Mouse (Mus musculus) G1E (cell line): ENCODE data around the gene Taar5. TPM values are rescaled to one million over a fixed set of nuclear protein-coding genes. Genes with fewer than 3 reads are reported as not detected.

Experiments
- ATAC-seq: 2 replicates; pipeline ENCODE4 v1.8.0; 2016; ENCODE audit warnings: mild to moderate bottlenecking; ENCODE audit not compliant: insufficient number of reproducible peaks, poor library complexity, low FRiP score, severe bottlenecking; ENCODE audit errors: extremely low read depth
- DNase-seq: peaks from one replicate; pipeline ENCODE4 v3.0.0; 2012; ENCODE audit warnings: low spot score
- H3K27me3 ChIP-seq: 2 replicates; pipeline ENCODE4 v1.6.1; 2012; ENCODE audit warnings: mild to moderate bottlenecking, low read length, inconsistent platforms; ENCODE audit not compliant: insufficient read depth
- H3K36me3 ChIP-seq: replicated peaks from 2 replicates; pipeline ENCODE3; 2012; ENCODE audit warnings: mild to moderate bottlenecking, inconsistent platforms
- H3K4me1 ChIP-seq: 2 replicates; pipeline ENCODE4 v1.6.1; 2012; ENCODE audit warnings: low read depth, low read length, inconsistent platforms, mixed read lengths; ENCODE audit not compliant: insufficient read depth
- H3K4me3 ChIP-seq: 2 replicates; pipeline ENCODE4 v1.5.1; 2012; ENCODE audit warnings: low read depth, mild to moderate bottlenecking, inconsistent platforms, low read length, moderate library complexity, mixed read lengths
- H3K9me3 ChIP-seq: replicated peaks from 2 replicates; pipeline ENCODE4 v1.6.1; 2012; ENCODE audit warnings: inconsistent platforms
- CTCF ChIP-seq: IDR thresholded peaks from 2 replicates; pipeline ENCODE4 v1.5.1; 2012; ENCODE audit warnings: low read depth, low read length, inconsistent platforms, mixed read lengths
- GATA1 ChIP-seq: IDR thresholded peaks from 2 replicates; pipeline ENCODE4 v1.6.1; 2012; ENCODE audit warnings: borderline replicate concordance, low read length, inconsistent platforms, mixed read lengths
- GATA2 ChIP-seq: IDR thresholded peaks from 2 replicates; pipeline ENCODE4 v1.6.1; 2012; ENCODE audit warnings: low read depth, low read length, inconsistent platforms, borderline replicate concordance
- POLR2AphosphoS5 ChIP-seq: IDR thresholded peaks from 2 replicates; pipeline ENCODE4 v1.6.1; 2012; ENCODE audit warnings: low read depth, low read length, inconsistent platforms; ENCODE audit not compliant: insufficient replicate concordance
- TAL1 ChIP-seq: conservative IDR thresholded peaks from 2 replicates; pipeline ENCODE4 v1.6.1; 2012; ENCODE audit warnings: low read depth, low read length, inconsistent platforms, mixed read lengths
- polyA plus RNA-seq: library from polyadenylated mRNA; stranded (reverse); fragments of >175 nt; gene quantifications from 2 replicates; pipeline ENCODE4 v1.2.3, GENCODE M21; 2012
- total RNA-seq, 2 experiments: library from RNA; stranded (forward) in 1 of 2; stranded (reverse) in 1 of 2; fragments of 200-1000 nt in 1 of 2; fragments of >200 nt in 1 of 2; fragmentation: Nextera tagmentation in 1 of 2; gene quantifications; 2 replicates each; pipeline ENCODE4 v1.2.3; 2014 to 2017

Taar5 gene
- total RNA-seq (2014; fragmentation: Nextera tagmentation) (not detected in 2 replicates), total RNA-seq (2017) (0.38 TPM in 1 of 2 replicates, not detected in the other), polyA plus RNA-seq (not detected in 2 replicates)

DNA sequence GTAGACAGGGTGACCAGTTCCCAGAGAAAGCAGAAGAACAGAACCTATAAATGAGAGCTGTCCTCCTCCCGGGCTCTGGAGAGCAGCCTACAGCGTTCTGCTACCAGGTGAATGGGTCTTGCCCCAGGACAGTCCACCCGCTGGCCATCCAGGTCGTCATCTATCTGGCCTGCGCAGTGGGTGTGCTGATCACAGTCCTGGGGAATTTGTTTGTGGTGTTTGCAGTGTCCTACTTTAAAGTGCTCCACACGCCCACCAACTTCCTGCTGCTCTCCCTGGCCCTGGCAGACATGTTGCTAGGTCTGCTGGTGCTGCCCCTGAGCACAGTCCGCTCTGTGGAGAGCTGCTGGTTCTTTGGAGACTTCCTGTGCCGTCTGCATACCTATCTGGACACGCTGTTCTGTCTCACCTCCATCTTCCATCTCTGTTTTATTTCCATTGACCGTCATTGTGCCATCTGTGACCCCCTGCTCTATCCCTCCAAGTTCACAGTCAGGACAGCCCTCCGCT, at the start of gene Taar5:
Gene Taar5, plus strand, starts transcription at position 51 of the 510 bp plus-strand sequence.
- Histone ChIP-seq H3K4me1 (no peaks in the 10 kb centered on the region), H3K9me3 (no peaks in the 10 kb centered on the region), H3K36me3 (no peaks in the 10 kb centered on the region), H3K4me3 (no peak within 1 kb of the TSS), H3K27me3 (peaks cover 14% of the 10 kb centered on the region; the same call in 1 of the 2 replicates)
- ATAC-seq (no peak), DNase-seq (no peak)
- TF ChIP-seq TAL1 (no peak), POLR2AphosphoS5 (no peak), CTCF (no peak), GATA1 (no peak), GATA2 (no peak)

DNA sequence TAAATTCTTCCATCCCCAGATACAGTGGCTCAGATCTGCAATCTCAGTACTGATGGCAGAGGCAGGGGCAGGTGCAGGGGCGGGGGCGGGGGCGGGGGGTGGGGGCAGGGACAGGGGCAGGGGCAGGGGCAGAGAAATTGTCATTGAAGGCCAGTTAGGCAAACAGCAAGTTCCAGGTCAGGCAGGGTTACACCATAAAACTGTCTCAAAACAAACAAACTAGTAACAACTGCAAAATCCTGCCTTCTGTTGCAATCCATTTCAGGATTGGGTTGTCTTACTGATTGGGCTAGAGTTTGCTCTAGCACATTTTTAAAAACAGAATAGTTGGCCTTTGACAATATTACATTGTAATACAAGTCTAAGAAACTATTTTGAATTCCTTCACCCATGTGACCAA, 48.0 kb upstream of the Taar5 start:
- no peaks in the 10 kb centered on the region for H3K4me1 ChIP-seq
- DNase-seq = no peak
- no peaks in the 10 kb centered on the region for H3K36me3 ChIP-seq
- no peak for ATAC-seq
- no peaks in the 10 kb centered on the region for H3K27me3 ChIP-seq
- TF ChIP-seq TAL1 = no peak
- no peak for TF ChIP-seq CTCF
- no peak overlapping the region for H3K4me3 ChIP-seq
- H3K9me3 ChIP-seq = no peaks in the 10 kb centered on the region

GRCm38 (mm10) chr10:23923941-23924340, 46.6 kb upstream of the Taar5 start:
- no peaks in the 10 kb centered on the region for H3K36me3 ChIP-seq
- H3K27me3 ChIP-seq = no peaks in the 10 kb centered on the region
- no peak for TF ChIP-seq GATA1
- TF ChIP-seq CTCF = no peak
- no peak for TF ChIP-seq TAL1
- TF ChIP-seq GATA2 = no peak
- TF ChIP-seq POLR2AphosphoS5 = no peak
- H3K4me1 ChIP-seq = no peaks in the 10 kb centered on the region
- DNase-seq = no peak
- no peaks in the 10 kb centered on the region for H3K9me3 ChIP-seq
- no peak overlapping the region for H3K4me3 ChIP-seq
- no peak for ATAC-seq

DNA sequence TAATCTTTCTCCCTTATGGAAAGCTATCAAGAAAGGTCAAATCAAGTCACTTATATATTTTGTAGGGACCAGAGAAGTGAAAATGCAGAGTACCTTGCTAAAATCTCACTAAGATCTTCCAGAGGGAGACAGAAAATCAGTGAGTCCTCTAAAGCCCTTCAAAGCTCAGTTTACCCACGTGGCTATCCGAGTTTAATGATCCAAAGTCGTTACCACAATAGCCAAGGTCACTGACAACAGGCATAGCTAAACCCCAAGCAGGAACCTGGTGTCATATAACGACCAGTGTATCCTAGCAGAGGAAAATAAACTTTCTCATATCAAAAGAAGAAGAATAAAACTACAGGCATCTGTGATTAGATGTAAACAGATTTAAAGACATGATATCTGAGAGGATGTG, 32.9 kb upstream of the Taar5 start:
- Histone ChIP-seq H3K4me3 (no peak overlapping the region), H3K4me1 (no peaks in the 10 kb centered on the region), H3K9me3 (no peaks in the 10 kb centered on the region), H3K36me3 (no peaks in the 10 kb centered on the region), H3K27me3 (no peaks in the 10 kb centered on the region)
- TF ChIP-seq CTCF (no peak), GATA1 (no peak), GATA2 (no peak), TAL1 (no peak), POLR2AphosphoS5 (no peak)
- no peak for DNase-seq
- no peak for ATAC-seq

DNA sequence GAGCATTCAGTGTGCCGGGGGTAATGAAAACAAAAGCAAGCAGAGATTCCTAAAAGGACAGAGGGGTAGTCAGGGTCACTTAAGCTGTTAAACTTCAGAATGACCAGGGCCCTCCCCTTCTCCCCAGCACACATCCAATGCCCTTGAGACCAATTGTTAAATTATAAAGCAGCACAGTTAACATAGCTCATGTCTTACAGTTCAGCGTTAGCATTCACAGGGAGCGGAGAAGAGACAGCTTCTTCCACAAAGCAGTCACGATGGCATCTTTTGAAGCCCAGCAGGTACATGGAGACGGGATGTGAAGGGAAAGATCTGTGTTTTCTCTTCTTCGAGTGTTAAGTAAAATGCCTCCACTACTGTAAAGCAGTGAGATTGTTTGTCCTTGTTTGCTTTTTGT, 32.2 kb upstream of the Taar5 start, which contains the start of gene Taar2:
Gene Taar2, plus strand, starts transcription at position 261 of the 400 bp plus-strand sequence.
- no peaks in the 10 kb centered on the region for H3K36me3 ChIP-seq
- TF ChIP-seq GATA2 (no peak), POLR2AphosphoS5 (no peak), TAL1 (no peak), GATA1 (no peak), CTCF (no peak)
- no peak for DNase-seq
- H3K9me3 ChIP-seq = no peaks in the 10 kb centered on the region
- no peaks in the 10 kb centered on the region for H3K4me1 ChIP-seq
- no peak within 1 kb of the TSS for H3K4me3 ChIP-seq
- H3K27me3 ChIP-seq = no peaks in the 10 kb centered on the region
- no peak; the same call in 1 of the 2 replicates for ATAC-seq

GRCm38 (mm10) chr10:23942465-23942864, 28.0 kb upstream of the Taar5 start:
- no peaks in the 10 kb centered on the region for H3K36me3 ChIP-seq
- no peak overlapping the region for H3K4me3 ChIP-seq
- no peaks in the 10 kb centered on the region for H3K9me3 ChIP-seq
- no peaks in the 10 kb centered on the region for H3K27me3 ChIP-seq
- ATAC-seq (no peak), DNase-seq (no peak)
- no peaks in the 10 kb centered on the region for H3K4me1 ChIP-seq
- TF ChIP-seq CTCF = peak; percentile 40; the same call in 1 of the 2 replicates
- no peak for TF ChIP-seq POLR2AphosphoS5

GRCm38 (mm10) chr10:23948026-23948425, 22.5 kb upstream of the Taar5 start:
- H3K4me1 ChIP-seq = no peaks in the 10 kb centered on the region
- 0 out of 2 replicates have a peak, but pooled peaks cover 2% of the 10 kb centered on the region for H3K27me3 ChIP-seq
- H3K9me3 ChIP-seq = no peaks in the 10 kb centered on the region
- no peak for DNase-seq
- ATAC-seq = no peak
- H3K4me3 ChIP-seq = no peak overlapping the region
- no peak for TF ChIP-seq POLR2AphosphoS5
- no peak for TF ChIP-seq GATA2
- no peak for TF ChIP-seq TAL1
- no peak for TF ChIP-seq GATA1
- no peak for TF ChIP-seq CTCF
- no peaks in the 10 kb centered on the region for H3K36me3 ChIP-seq
